Mouse (Mus musculus) embryo, embryonic 10.5 days (tissue): ENCODE results near the gene Slc9a9.

Experiments used
- DNase-seq: peaks from one replicate; pipeline ENCODE4 v3.0.0-alpha.2; 2015; ENCODE audit warnings: low spot score

Gene Slc9a9

GRCm38 (mm10) chr9:95157948-95158347 is 488.2 kb downstream of the Slc9a9 start:
- DNase-seq = no peak

DNA sequence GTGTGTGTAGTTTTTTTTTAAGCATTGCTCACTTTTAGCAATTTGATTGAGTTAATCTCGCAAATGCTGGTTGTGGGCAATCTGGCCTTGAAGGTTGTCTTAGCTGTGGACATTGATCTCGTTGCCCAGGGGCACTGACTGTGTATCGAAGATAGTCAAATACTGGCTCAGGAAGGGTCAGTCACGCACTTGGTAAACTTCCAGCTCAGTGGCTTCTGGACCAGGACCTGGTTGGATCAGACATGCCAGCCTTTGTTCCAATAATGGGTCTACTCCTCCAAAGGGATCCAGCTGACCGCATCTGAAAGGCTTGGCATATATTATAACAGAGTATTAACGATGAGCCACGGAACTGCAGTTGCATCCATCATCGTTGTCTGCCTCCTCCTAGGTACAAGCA is 489.2 kb downstream of the Slc9a9 start:
- DNase-seq = no peak

- no peak for DNase-seq
These were observed 491.0 kb downstream of the Slc9a9 start for GRCm38 (mm10) chr9:95160575-95161300.

DNA sequence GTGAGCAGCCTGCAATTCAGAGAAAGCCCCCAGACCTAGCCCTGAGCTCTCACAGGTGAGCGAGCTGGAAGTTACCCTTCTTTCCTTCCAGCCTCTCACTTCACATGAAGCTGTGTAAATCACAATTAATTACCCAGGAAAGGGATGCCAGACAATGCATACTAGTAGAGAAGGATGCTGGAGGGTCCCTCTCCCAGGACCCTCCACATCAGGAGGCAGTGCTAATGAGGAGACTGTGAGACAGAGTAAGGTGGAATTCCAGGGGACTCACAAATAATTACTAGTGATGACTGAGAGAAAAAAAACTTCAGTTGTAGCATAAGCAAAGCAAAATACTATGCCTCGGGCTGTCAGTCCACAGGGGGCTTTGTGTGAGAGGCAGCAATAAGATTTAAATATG is 492.0 kb downstream of the Slc9a9 start:
- DNase-seq = no peak

GRCm38 (mm10) chr9:95166224-95166623 is 496.5 kb downstream of the Slc9a9 start:
- DNase-seq = no peak

- no peak for DNase-seq
These were observed 498.1 kb downstream of the Slc9a9 start for GRCm38 (mm10) chr9:95167806-95168205.

DNA sequence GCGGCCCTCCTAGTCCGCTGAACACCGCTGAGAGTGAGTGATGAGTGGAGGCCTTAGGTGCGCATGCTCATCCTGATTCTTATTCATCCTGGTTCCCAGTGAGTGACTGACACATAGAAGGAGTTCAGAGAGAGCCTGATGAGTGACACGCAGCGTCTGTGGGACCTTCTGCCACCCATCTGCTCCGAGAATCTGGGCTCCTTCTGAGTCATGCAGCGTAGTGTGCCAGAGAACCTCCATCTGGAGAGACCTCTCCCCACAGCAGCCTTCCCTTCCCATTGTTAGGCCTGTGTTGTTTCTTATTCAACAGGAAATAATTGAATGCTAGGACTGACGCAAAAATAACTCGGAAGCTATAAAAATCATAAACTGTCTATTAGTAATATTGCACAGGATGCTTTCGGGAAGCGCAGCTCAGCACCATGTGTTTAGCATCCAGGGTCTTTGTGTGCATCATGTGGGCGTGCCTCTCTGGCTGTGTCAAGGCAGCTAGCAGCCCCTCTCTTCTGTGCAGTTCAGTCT is 498.8 kb downstream of the Slc9a9 start:
- DNase-seq = no peak

DNA sequence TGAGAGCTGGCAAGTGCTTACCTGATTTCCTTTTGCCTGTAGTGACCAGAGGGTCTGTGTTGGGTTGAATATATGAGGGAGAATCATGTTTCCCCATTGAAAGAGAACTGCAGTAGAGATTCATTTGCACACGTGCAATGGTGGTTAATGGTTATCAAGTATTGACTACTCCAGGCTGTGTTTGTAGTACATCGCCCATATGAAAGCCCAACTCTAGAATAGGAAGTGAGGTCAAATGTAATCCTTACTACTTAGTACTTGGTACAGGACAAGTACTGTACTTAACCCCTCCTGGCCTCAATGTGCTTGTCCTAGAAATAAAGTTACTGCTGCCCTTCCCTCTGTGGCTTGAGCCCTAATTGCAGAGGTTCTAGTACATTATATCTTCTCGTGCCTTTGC is 508.5 kb downstream of the Slc9a9 start:
- no peak for DNase-seq

GRCm38 (mm10) chr9:95180005-95180404 is 510.3 kb downstream of the Slc9a9 start:
- no peak for DNase-seq

DNA sequence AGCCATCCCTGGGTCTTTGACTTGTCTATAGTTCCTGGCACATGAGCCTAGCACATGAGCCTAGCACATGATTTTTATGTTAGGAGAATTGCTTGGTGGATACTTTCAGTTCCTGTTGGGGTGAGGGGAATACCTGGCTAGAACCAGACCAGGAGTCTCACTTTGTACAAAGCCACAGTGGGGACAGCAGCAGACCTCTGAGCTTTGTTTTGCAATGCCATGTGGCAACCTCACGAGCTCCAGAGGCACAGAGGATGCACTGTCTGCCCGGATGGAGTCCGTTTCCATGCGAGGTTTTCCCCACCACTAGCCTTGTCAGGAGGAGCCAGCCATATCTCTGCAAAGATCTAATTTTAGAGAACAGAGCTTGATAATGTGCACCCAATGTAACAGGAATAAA is 510.9 kb downstream of the Slc9a9 start:
- no peak for DNase-seq

- DNase-seq = peak; percentile 43
These were observed 511.7 kb downstream of the Slc9a9 start for GRCm38 (mm10) chr9:95181241-95182043.

- DNase-seq = no peak
These were observed 512.6 kb downstream of the Slc9a9 start for GRCm38 (mm10) chr9:95182272-95182671.

DNA sequence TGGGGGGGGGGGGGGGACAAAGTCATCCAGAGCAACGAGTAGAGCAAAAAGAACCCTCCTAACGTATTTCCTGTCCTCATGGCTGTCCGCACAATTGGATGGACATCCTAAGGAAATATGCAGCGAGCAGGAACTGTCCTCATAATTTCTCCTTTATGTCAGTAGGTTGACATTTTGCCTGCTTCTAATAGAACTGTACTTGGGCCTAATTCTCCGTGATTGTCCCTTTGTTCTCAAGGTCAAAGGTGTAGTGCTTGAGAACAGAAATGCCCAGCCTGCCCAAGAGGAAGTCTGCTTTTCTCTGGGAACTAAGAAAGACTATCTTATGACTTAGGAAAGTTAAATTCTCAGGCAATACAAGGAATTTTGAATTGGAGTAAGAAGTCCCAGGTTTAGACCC is 514.7 kb downstream of the Slc9a9 start:
- no peak for DNase-seq

DNA sequence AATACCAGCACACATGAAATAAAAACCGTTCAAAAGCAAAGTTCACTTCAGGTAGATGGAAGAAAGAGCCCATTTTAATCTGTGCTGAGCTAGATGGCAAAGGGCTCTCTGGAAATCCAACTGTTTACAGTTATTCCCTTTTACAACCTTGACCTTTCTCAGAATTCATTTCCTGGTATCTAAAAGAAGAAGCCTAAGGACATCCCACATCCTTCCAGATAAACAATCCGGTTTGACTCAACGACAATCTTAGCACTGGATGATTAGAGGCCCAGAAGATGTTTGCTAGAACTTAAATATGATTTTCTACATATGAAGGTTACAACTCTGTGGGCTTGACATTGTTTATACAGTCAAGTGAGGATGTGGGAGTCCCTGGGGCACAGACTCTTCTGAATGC is 516.1 kb downstream of the Slc9a9 start:
- DNase-seq = no peak

DNA sequence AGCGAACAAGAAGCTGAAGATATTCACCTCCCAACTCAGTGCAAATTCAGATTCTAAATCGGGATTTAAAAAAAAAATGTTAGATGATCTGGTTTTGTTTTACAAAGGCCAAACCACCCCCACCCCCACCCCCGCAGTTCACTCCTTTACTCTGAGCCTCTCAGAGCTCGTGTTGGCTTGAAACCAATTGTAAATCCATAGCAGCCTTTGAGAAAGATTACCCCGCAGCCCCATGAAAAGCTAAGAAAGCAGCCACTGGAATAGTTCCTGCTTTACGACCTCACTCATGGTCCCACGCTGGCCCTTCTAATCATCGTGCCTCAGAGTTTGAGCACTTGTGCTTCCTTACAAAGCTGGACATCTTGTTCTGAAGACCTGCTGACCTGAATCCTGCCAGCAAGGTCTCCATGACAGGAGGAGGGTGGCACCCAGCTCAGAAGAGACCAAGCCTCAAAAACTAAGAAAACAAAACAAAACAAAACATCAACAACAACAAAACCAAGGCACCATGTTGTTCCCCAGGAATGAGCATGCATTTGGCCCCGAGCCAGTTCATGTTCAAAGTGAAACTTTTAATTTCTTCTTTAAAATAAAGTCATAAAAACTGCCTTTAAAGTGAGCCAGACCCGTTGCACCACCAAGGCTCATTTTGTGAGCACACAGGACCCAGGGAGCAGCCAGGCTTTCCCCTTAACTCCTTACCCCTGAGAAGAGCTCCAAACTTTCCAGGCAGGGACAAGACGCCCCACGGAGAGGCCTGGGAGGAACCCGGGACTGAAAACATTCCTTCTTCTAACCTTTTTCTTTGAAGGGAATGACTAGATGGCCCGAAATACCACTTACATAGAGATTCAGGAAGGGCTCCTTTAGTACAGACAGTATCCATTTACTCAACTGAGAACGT is 516.9 kb downstream of the Slc9a9 start:
- no peak for DNase-seq

DNA sequence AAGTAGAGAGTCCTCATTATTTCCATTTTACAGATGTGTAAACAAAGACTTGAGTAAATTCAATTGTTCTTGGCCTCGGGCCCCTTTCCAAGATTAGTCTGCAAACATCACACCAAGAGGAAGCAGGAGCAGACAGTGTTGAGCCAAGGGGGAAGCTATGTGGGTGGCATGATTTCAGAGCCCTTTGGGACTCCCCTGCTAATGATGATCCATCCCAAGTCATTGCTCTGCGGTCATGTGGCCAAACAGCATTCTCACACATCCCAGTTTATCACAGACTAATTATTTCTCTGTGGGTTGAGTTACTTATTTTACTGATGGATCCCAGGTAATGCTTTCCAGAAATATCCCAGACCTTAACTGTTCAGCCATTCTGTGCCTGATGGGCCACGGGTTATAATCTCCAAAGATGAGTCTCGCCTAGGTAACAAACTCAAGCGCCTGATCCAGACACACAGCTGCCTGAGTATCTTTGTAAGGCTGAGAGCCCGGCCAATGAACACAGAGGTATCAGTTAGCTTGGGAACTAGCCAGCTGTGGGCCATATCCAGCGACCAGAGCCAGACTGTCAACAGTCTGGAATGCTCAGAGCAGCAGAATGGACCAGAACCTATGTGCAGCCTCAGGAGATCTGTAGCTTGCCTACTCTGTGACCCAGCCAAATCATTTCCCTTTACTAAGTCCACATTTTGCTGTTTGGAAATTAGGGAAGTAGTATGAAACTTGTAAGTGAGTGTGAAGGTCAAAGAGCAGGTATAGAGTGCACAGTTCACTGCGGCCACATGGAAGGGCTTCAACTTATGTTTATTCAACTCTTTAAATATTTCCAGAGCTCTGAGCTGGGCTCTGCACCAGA is 518.9 kb downstream of the Slc9a9 start:
- peak; percentile 21 for DNase-seq

- DNase-seq = no peak
These were observed 519.5 kb downstream of the Slc9a9 start for GRCm38 (mm10) chr9:95189218-95189605.

- no peak for DNase-seq
These were observed 521.7 kb downstream of the Slc9a9 start for GRCm38 (mm10) chr9:95191442-95191841.

DNA sequence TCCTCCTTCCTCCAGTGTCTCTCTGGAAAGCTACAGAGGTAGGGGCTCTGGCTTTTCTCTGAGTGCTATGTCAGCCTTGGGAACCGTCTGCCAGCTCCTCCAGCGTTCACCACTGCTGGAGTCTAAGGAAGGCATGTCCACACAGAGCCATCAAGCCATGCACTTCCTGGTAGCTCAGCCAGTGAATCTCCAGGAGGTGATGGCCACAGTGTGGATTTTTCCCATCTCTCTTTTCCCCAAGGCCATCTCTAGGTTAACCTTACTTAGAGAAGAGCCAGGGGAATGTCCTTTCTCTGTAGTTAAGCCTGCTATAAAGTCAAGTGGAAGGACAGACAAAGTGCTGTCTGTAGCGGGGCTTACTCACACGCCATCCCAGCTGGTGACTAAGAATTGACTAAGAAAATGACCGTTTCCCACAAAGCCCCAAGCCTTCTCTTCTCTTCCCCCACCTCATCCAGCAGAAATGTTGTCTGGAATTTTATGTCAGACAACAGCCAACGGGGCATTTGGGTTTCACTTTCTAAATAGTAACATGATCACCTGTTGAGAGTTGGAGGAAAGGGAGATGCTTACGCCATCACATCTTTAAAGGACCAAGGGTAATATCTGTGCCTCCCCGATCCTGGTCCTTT is 523.3 kb downstream of the Slc9a9 start:
- no peak for DNase-seq

GRCm38 (mm10) chr9:95193672-95194071 is 524.0 kb downstream of the Slc9a9 start:
- no peak for DNase-seq

GRCm38 (mm10) chr9:95194158-95194557 is 524.4 kb downstream of the Slc9a9 start:
- DNase-seq = peak; percentile 14
